Mouse (Mus musculus) spleen, adult 2 months (tissue): Measurements from ENCODE around the gene Zdhhc9. TPM values are rescaled to one million over a fixed set of nuclear protein-coding genes. Genes with fewer than 3 reads are reported as not detected.

ENCODE experiments used
- DNase-seq, 2 experiments: peaks; one replicate each; pipeline versions ENCODE4 v3.0.0 to v3.0.0-alpha.2; 2012 to 2021; ENCODE audit warnings: low spot score in 2 of 2, low read depth in 1 of 2
- H3K27ac ChIP-seq: fragments of 200-500 bp; 2 replicates; pipeline ENCODE4 v1.5.1; 2012; ENCODE audit warnings: low read length, inconsistent platforms; ENCODE audit not compliant: insufficient read depth
- H3K27me3 ChIP-seq: fragments of 200-500 bp; 2 replicates; pipeline ENCODE4 v1.6.1; 2012; ENCODE audit warnings: mild to moderate bottlenecking, moderate library complexity, low read length, inconsistent platforms; ENCODE audit not compliant: control insufficient read depth, insufficient read depth
- H3K36me3 ChIP-seq: fragments of 200-500 bp; 2 replicates; pipeline ENCODE4 v1.6.1; 2012; ENCODE audit warnings: mild to moderate bottlenecking, low read length, inconsistent platforms; ENCODE audit not compliant: control insufficient read depth, insufficient read depth
- H3K4me1 ChIP-seq: fragments of 200-500 bp; 2 replicates; pipeline ENCODE4 v1.6.1; 2011; ENCODE audit warnings: inconsistent platforms; ENCODE audit not compliant: control insufficient read depth, insufficient read depth, insufficient read length
- H3K4me3 ChIP-seq: fragments of 200-500 bp; 2 replicates; pipeline ENCODE4 v1.5.1; 2011; ENCODE audit warnings: mild to moderate bottlenecking, inconsistent platforms; ENCODE audit not compliant: insufficient read depth, insufficient read length; ENCODE audit errors: extremely low read depth
- CTCF ChIP-seq: fragments of 200-500 bp; IDR thresholded peaks from 2 replicates; pipeline ENCODE4 v1.5.1; 2011; ENCODE audit warnings: mild to moderate bottlenecking, inconsistent platforms; ENCODE audit not compliant: insufficient read depth, insufficient read length, insufficient replicate concordance; ENCODE audit errors: extremely low read depth
- POLR2A ChIP-seq: fragments of 200-500 bp; IDR thresholded peaks from 2 replicates; pipeline ENCODE4 v1.6.1; 2011; ENCODE audit warnings: low read depth, low read length, inconsistent platforms
- WGBS: fragments of 180-500 bp; shearing (Covaris S2); methylation state at CpG from one replicate; pipeline ENCODE4 v1.1.7; 2018; 5-methylcytosine and 5-hydroxymethylcytosine counted together
- polyA plus RNA-seq: library from polyadenylated mRNA; depleted of rRNA; stranded (reverse); fragments of >200 nt; gene quantifications from 2 replicates; pipeline ENCODE4 v1.2.3, GENCODE M21; 2012; rRNA removed

The Zdhhc9 gene
- polyA plus RNA-seq, 1 experiment = 11.2 TPM

DNA sequence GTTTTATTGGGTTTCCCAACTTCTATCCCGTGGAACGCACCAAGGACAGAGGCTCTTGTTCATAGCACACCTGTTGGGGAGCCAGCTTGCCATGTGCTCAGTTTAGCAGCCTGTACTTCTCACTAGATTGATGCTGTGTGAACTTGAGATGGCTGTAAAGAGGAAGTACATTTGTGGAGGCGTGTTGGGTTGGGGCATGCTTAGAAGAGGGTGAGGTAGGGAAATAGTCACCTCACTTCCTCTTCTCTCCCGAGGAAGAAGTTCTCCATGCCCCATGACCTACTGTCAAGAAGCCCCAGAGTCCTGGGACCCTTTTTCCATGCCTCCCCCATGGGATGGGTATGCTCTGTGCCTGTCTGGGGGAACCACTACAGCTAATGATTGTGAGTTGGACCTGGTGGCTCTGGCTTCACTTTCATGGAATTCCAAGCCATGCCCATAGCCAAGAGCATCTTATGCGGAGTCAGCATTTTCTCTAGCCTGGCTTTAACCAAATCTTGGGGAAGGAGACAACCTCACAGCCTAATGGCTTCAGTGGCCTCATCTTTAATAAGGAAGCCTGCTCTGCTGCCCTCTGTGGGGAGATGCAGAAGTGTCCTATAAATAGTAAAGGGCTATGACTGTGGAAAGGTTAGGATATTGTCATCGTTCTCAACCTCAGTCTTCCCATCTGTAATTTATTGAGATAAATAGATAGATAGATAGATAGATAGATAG is 81.0 kb downstream of the Zdhhc9 start:
- TF ChIP-seq CTCF (no peak), POLR2A (no peak)
- H3K27ac ChIP-seq = peak overlapping the region; percentile 90
- peaks cover 9% of the 10 kb centered on the region; the same call in 1 of the 2 replicates for H3K4me1 ChIP-seq
- no peaks in the 10 kb centered on the region for H3K27me3 ChIP-seq
- no peak overlapping the region for H3K4me3 ChIP-seq
- DNase-seq = peak in 1 of 2 experiments; percentile 36
- WGBS = 50% methylated on average over 6 of the region's 6 CpGs
- H3K36me3 ChIP-seq = no peaks in the 10 kb centered on the region

DNA sequence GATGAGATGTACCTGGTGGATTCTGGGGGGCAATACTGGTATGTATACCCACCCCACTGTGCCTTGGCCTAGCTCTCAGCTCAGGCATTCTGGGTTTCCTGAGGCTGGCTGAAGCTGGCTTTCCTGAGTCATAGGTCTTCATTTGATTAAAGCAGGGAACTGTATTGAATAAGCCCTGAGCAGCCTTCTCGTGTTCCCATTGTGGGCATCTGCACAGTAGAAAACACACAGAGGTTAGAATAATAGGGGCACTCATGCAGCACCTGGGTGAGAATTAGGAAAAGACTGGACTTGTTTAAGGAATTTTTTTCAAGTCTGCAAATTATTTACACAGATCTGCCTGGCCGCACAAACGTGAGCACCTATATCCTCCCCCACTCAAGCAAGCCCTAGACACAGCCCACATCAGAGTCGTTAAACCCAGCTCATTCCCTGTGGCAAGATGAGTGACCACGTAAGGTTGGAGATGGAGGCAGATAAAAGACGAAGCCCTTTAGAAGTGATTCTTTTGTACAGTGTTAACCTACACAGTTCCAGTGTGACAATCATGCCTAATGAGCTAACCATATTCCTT is 81.7 kb downstream of the Zdhhc9 start:
- TF ChIP-seq CTCF (no peak), POLR2A (no peak)
- H3K4me1 ChIP-seq = peaks cover 9% of the 10 kb centered on the region; the same call in 1 of the 2 replicates
- no peak overlapping the region for H3K4me3 ChIP-seq
- WGBS = 66% methylated on average over 6 of the region's 6 CpGs
- DNase-seq = no peak
- no peaks in the 10 kb centered on the region for H3K27me3 ChIP-seq
- peak overlapping the region; percentile 68 for H3K27ac ChIP-seq
- H3K36me3 ChIP-seq = no peaks in the 10 kb centered on the region

DNA sequence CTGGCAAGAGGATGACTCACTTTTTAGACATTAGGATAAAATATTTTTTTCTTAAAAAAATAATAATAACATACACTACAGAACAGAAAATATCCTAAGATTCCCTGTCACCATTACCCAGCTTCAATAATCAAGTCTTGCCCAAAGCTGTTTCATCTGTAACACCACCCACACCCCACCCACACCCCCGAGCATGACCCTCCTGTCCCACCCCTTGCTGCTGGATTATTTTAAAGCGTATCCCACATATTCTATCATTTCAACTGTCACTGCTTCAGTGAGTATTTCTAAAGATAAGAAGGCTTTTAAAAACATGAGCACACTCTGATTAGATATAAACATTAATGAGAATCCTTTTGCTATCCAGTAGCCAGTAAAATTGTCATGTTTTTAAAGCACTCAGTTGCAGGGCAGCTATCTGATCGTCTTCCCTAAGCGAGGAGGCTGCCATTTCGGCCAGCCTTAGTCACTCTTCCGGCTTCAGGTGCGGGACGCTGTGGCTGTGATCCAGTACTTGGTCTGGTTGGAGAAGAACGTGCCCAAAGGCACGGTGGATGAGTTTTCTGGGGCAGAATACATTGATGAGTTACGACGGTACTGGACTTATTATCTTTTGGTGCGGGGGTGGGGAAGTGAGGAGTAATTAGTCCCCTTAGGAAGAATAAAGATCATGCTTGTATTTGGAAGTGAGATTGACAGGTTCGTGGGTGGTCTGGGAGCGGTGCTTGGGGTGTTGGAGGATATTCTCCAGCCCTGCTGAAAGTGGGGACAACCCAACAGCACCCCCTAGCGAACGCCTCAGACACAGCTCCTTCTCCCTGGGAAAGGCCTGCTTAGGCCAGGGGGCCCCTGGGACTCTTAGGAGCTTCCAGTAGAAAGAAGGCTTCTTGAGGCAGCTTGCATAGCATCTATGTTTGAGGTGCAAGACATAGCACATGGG is 84.3 kb downstream of the Zdhhc9 start:
- Histone ChIP-seq H3K27me3 (no peaks in the 10 kb centered on the region), H3K4me3 (no peak overlapping the region; the same call in 1 of the 2 replicates), H3K27ac (no peak overlapping the region; the same call in 1 of the 2 replicates), H3K36me3 (no peaks in the 10 kb centered on the region), H3K4me1 (peaks cover 9% of the 10 kb centered on the region; the same call in 1 of the 2 replicates)
- TF ChIP-seq CTCF (peak; percentile 61; the same call in 1 of the 2 replicates), POLR2A (no peak)
- DNase-seq = peak in 1 of 2 experiments; percentile 57
- 40% methylated on average over 17 of the region's 17 CpGs for WGBS

Other genes with a start within 250 kb of the Zdhhc9 start
- gene Apln, start 174.0 kb downstream of the Zdhhc9 start, polyA plus RNA-seq = 0.33 and 0.34 TPM in 2 replicates
- gene Xpnpep2, start 100.2 kb downstream of the Zdhhc9 start, polyA plus RNA-seq = 0.05 and 0.08 TPM in 2 replicates
- gene Sash3, start 62.4 kb downstream of the Zdhhc9 start, polyA plus RNA-seq = 100 and 106 TPM in 2 replicates
- gene Utp14a, start 48.0 kb upstream of the Zdhhc9 start, polyA plus RNA-seq = 2.1 and 2.4 TPM in 2 replicates
- gene Bcorl1, start 132.5 kb upstream of the Zdhhc9 start, polyA plus RNA-seq = 3.1 and 3.4 TPM in 2 replicates